Mouse (Mus musculus) hindbrain, embryonic 14.5 days (tissue): ENCODE data around the gene Crybb1. TPM values are rescaled to one million over a fixed set of nuclear protein-coding genes. Genes with fewer than 3 reads are reported as not detected.

ENCODE experiments used
- ATAC-seq: fragments of 200-750 bp; cut with Nextera tagmentation; 2 replicates; pipeline ENCODE4 v1.8.0; 2017; ENCODE audit warnings: moderate number of reproducible peaks, mild to moderate bottlenecking, moderate TSS enrichment, moderate library complexity; ENCODE audit not compliant: low FRiP score
- DNase-seq: peaks from one replicate; pipeline ENCODE4 v3.0.0-alpha.2; 2015; ENCODE audit warnings: low spot score
- H3K27ac ChIP-seq: fragments of 300-500 bp; sonication (generic); 2 replicates; pipeline ENCODE4 v1.5.1; 2014; ENCODE audit warnings: mild to moderate bottlenecking, moderate library complexity
- H3K27me3 ChIP-seq: fragments of 300-500 bp; sonication (generic); 2 replicates; pipeline ENCODE4 v1.6.1; 2014; ENCODE audit warnings: mild to moderate bottlenecking, low read length, mixed read lengths; ENCODE audit not compliant: control insufficient read depth, insufficient read depth
- H3K36me3 ChIP-seq: fragments of 300-500 bp; sonication (generic); replicated peaks from 2 replicates; pipeline ENCODE4 v1.6.1; 2014; ENCODE audit not compliant: control insufficient read depth, insufficient read depth
- H3K4me1 ChIP-seq: fragments of 300-500 bp; sonication (generic); replicated peaks from 2 replicates; pipeline ENCODE4 v1.6.1; 2014; ENCODE audit warnings: antibody characterized with exemption, low read length, mixed read lengths; ENCODE audit not compliant: control insufficient read depth, insufficient read depth
- H3K4me2 ChIP-seq: fragments of 300-500 bp; sonication (generic); replicated peaks from 2 replicates; pipeline ENCODE4 v1.6.1; 2014; ENCODE audit warnings: mild to moderate bottlenecking, moderate library complexity
- H3K4me3 ChIP-seq: fragments of 300-500 bp; sonication (generic); replicated peaks from 2 replicates; pipeline ENCODE4 v1.5.1; 2014; ENCODE audit warnings: mild to moderate bottlenecking, low read length
- H3K9ac ChIP-seq: fragments of 300-500 bp; sonication (generic); 2 replicates; pipeline ENCODE4 v1.6.1; 2014
- H3K9me3 ChIP-seq: fragments of 300-500 bp; sonication (generic); 2 replicates; pipeline ENCODE4 v1.6.1; 2016; ENCODE audit warnings: low read length; ENCODE audit not compliant: control insufficient read depth
- WGBS: fragments of 180-500 bp; shearing (Covaris S2); extraction: QIAGEN DNeasy Blood & Tissue Kit; methylation state at CpG from one replicate; pipeline ENCODE4 v1.1.7; 2014; 5-methylcytosine and 5-hydroxymethylcytosine counted together
- polyA plus RNA-seq: library from polyadenylated mRNA; unstranded; fragments of >200 nt; fragmentation: Nextera tagmentation; extraction: Ambion mirVana; gene quantifications from 2 replicates; pipeline ENCODE4 v1.2.1, GENCODE M21; 2014

Crybb1 gene
- polyA plus RNA-seq, 1 experiment from 2014 or later: 3.9 TPM

DNA sequence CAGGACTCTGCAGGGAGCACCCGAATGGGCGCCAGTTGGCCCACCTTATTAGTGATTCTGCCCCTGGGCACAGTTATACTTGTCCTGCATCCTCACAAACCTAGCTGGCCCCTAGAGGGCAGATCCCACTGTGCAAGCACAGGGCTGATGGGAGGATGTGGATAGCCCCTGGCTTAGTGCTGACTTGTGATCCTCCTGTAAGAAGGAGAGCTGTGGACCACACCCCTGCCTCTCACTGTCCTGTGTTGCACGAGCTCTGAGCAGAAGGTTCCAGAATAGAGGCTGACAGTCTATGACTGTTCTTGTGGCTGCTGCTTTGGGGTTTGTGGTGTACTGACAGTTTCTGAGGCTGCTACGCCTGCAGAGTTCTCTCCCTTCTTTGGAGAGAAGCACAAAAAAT, 46.1 kb downstream of the Crybb1 start:
- H3K9me3 ChIP-seq: no peaks in the 10 kb centered on the region

DNA sequence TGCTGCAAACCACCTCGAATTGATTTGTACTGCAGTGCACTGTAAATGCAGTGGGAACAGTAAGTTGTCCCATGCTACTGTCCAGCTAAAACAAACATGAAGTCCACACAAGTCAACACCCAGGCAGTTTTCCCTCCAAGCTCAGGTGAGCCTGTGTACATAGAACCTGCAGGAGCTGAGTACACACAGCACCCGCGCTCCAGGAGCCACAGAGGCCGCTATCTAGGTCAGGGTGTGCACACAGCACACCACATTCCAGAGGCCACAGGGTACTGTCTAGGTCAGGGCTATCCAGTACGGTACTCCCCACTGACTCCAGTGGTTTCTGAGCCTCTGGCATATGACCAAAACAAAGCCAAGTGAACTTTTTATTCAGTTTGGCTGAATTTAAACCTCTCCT, 46.7 kb downstream of the Crybb1 start:
- 84% methylated on average over 5 of the region's 5 CpGs for WGBS
- ATAC-seq: no peak
- H3K27me3 ChIP-seq: no peaks in the 10 kb centered on the region
- no peaks in the 10 kb centered on the region for H3K9me3 ChIP-seq
- H3K4me3 ChIP-seq: no peak overlapping the region
- no peak overlapping the region for H3K9ac ChIP-seq
- H3K36me3 ChIP-seq: peaks cover 2% of the 10 kb centered on the region
- H3K27ac ChIP-seq: no peak overlapping the region
- DNase-seq: no peak
- no peaks in the 10 kb centered on the region for H3K4me1 ChIP-seq
- no peak overlapping the region for H3K4me2 ChIP-seq

More for the DNA sequence above, 46.1 kb downstream of the Crybb1 start:
- Histone ChIP-seq H3K27me3 (no peaks in the 10 kb centered on the region), H3K4me3 (no peak overlapping the region), H3K4me1 (0 out of 2 replicates have a peak, but pooled peaks cover 2% of the 10 kb centered on the region), H3K4me2 (no peak overlapping the region), H3K9ac (no peak overlapping the region), H3K36me3 (no peaks in the 10 kb centered on the region), H3K27ac (no peak overlapping the region)
- no peak for DNase-seq
- ATAC-seq: no peak
- 86% methylated on average over 4 of the region's 4 CpGs for WGBS

DNA sequence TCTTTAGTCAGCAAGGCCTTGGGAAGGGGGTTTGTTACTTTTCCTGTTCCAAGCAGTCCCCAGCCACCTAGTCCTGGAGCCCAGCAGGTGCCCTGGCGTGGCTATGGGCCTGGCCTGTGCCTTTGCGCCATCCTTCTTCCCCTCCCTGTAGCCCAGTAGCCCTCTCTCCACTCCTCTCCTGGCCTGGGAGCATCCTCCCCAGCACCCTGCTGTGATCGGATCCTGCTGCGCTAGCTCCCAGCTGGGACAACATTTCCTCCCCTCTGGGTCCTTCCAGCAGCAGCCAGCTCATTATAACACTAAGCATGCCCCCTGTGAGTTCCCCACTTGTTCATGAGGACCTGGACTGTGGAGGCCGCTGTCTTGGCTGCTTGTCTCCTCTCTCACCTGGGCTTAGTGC, 50.2 kb downstream of the Crybb1 start:
- no peak overlapping the region for H3K4me3 ChIP-seq
- H3K9ac ChIP-seq: no peak overlapping the region
- no peaks in the 10 kb centered on the region for H3K9me3 ChIP-seq
- no peaks in the 10 kb centered on the region for H3K4me1 ChIP-seq
- ATAC-seq (no peak), DNase-seq (no peak)
- WGBS: 72% methylated on average over 5 of the region's 5 CpGs
- H3K36me3 ChIP-seq: peaks cover 33% of the 10 kb centered on the region
- H3K27me3 ChIP-seq: no peaks in the 10 kb centered on the region
- no peak overlapping the region for H3K4me2 ChIP-seq
- no peak overlapping the region for H3K27ac ChIP-seq

- Histone ChIP-seq H3K4me3 (no peak overlapping the region), H3K4me2 (no peak overlapping the region), H3K4me1 (no peaks in the 10 kb centered on the region), H3K9me3 (no peaks in the 10 kb centered on the region), H3K36me3 (peaks cover 58% of the 10 kb centered on the region), H3K27me3 (no peaks in the 10 kb centered on the region), H3K9ac (peak overlapping the region; percentile 8; the same call in 1 of the 2 replicates), H3K27ac (no peak overlapping the region)
- ATAC-seq (no peak), DNase-seq (no peak)
- 57% methylated on average over 11 of the region's 11 CpGs for WGBS
These were observed 57.7 kb downstream of the Crybb1 start for GRCm38 (mm10) chr5:112313222-112313885.

GRCm38 (mm10) chr5:112316468-112316867, 60.9 kb downstream of the Crybb1 start:
- Histone ChIP-seq H3K27me3 (no peaks in the 10 kb centered on the region), H3K9me3 (no peaks in the 10 kb centered on the region), H3K4me2 (no peak overlapping the region), H3K36me3 (peaks cover 34% of the 10 kb centered on the region), H3K9ac (no peak overlapping the region), H3K4me1 (no peaks in the 10 kb centered on the region), H3K27ac (no peak overlapping the region), H3K4me3 (no peak overlapping the region)
- ATAC-seq: no peak
- DNase-seq: no peak
- WGBS: 70% methylated on average over 5 of the region's 5 CpGs

GRCm38 (mm10) chr5:112317328-112317727, 61.7 kb downstream of the Crybb1 start:
- Histone ChIP-seq H3K27ac (no peak overlapping the region), H3K27me3 (no peaks in the 10 kb centered on the region), H3K4me3 (no peak overlapping the region), H3K4me2 (no peak overlapping the region), H3K9ac (no peak overlapping the region), H3K36me3 (peaks cover 29% of the 10 kb centered on the region), H3K4me1 (no peaks in the 10 kb centered on the region), H3K9me3 (no peaks in the 10 kb centered on the region)
- ATAC-seq (no peak), DNase-seq (no peak)
- 62% methylated on average over 5 of the region's 5 CpGs for WGBS

Other genes with a start within 250 kb of the Crybb1 start
- 1.6 and 3.2 TPM in 2 replicates for gene Cryba4, start 3.3 kb upstream of the Crybb1 start, polyA plus RNA-seq
- gene Tpst2, start 20.9 kb downstream of the Crybb1 start, polyA plus RNA-seq: 29.0 and 30.4 TPM in 2 replicates
- gene Tfip11, start 70.5 kb downstream of the Crybb1 start, polyA plus RNA-seq: 24.9 and 26.4 TPM in 2 replicates
- 60.4 and 62.5 TPM in 2 replicates for gene Srrd, start 87.2 kb downstream of the Crybb1 start, polyA plus RNA-seq
- 32.8 and 36.0 TPM in 2 replicates for gene Hps4, start 87.3 kb downstream of the Crybb1 start, polyA plus RNA-seq
- gene Gm6583, start 100.2 kb downstream of the Crybb1 start, polyA plus RNA-seq: 0.13 and 0.14 TPM in 2 replicates
- 79.3 and 85.9 TPM in 2 replicates for gene Asphd2, start 139.1 kb downstream of the Crybb1 start, polyA plus RNA-seq
- 0.23 and 0.29 TPM in 2 replicates for gene Gm6588, start 193.6 kb downstream of the Crybb1 start, polyA plus RNA-seq